Comparison of ENCODE assay signal across 8 mouse cellular contexts in the genomic region with DNA sequence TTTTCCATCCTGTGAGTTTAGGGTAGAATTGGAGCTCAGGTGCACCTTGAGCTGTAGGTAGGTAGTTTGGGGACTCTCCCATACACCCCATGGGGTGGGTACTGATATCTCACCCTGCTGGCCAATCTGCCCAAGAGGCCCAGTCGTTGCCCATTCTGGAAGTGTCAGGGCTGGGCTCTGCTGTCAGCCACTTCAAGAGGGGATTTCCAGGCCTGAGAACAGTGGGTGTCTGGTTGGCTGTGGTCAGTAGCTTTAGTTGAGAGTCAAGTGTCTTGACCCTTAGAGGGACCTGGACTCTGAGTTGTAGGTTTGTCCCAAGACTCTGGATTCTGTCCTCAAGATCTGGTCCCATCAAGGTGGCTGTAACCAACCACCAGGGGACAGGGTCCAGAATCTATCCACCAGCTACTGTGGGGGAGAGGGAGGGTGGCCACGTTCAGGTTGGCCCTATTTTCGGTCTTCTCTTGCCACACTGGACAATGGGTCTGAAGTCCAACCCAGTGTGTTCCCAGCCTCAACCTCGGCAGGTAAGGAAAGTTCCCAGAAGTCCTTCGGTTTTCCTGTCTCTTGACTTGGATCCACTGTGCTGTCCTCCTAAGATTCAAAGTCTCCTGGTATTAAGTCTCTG.
DNase-seq lines count a peak whose midpoint lies in the region; ATAC-seq and TF ChIP-seq lines count a peak whose summit lies in the region.

No protein-coding gene starts in this region.

- peak overlapping the region; percentile 88 for H3K9ac ChIP-seq in hindbrain, embryonic 16.5 days (ENCODE audit: low read depth, low read length)
- H3K9ac ChIP-seq in midbrain, embryonic 11.5 days (ENCODE audit: low read length): peak overlapping the region; percentile 98

- no peak for ATAC-seq in hindbrain, embryonic 16.5 days
- no peak for ATAC-seq in midbrain, embryonic 11.5 days (ENCODE audit: low FRiP score)

- no peaks in the 10 kb centered on the region for H3K9me3 ChIP-seq in hindbrain, embryonic 16.5 days (ENCODE audit: control insufficient read depth, low read length)
- no peaks in the 10 kb centered on the region for H3K9me3 ChIP-seq in midbrain, embryonic 11.5 days (ENCODE audit: control insufficient read depth, low read length)

- intact Hi-C loops in gastrocnemius, adult 2 months (cut with DNase I): loop anchor here (5.0 kb wide), 1 partner anchor 41 kb away; no protein-coding TSS in a partner anchor

- TF ChIP-seq POLR2A in bone marrow, adult 2 months (IDR thresholded peaks at IDR 0.05; ENCODE audit: borderline replicate concordance, control insufficient read depth, low read depth, low read length): no peak

- peak overlapping the region; percentile 95 for H3K4me3 ChIP-seq in gastrocnemius, adult 2 months
- peak overlapping the region; percentile 70 for H3K4me3 ChIP-seq in bone marrow, adult 2 months (replicated peaks; ENCODE audit: control insufficient read depth, low read depth, low read length)
- peak overlapping the region; percentile 83 for H3K4me3 ChIP-seq in hindbrain, embryonic 16.5 days (ENCODE audit: low read length)
- peak overlapping the region; percentile 85 for H3K4me3 ChIP-seq in midbrain, embryonic 11.5 days (ENCODE audit: low read depth, low read length)

- H3K27me3 ChIP-seq in hindbrain, embryonic 16.5 days (replicated peaks; ENCODE audit: control insufficient read depth, insufficient read depth, low read length): no peaks in the 10 kb centered on the region
- peaks cover 33% of the 10 kb centered on the region for H3K27me3 ChIP-seq in midbrain, embryonic 11.5 days (ENCODE audit: control insufficient read depth, insufficient read depth, low read length)

- H3K36me3 ChIP-seq in hindbrain, embryonic 16.5 days (ENCODE audit: control insufficient read depth, insufficient read depth, low read length): no peaks in the 10 kb centered on the region
- no peaks in the 10 kb centered on the region for H3K36me3 ChIP-seq in midbrain, embryonic 11.5 days (ENCODE audit: control insufficient read depth, insufficient read depth, low read length)

- 47% methylated on average over 5 of the region's 5 CpGs for WGBS in bone marrow, adult 2 months
- 66% methylated on average over 5 of the region's 5 CpGs for WGBS in hindbrain, embryonic 16.5 days
- 65% methylated on average over 5 of the region's 5 CpGs for WGBS in midbrain, embryonic 11.5 days

- peak overlapping the region; percentile 94 for H3K4me2 ChIP-seq in hindbrain, embryonic 16.5 days (ENCODE audit: low read length)
- peak overlapping the region; percentile 96 for H3K4me2 ChIP-seq in midbrain, embryonic 11.5 days

- DNase-seq in gastrocnemius, adult 2 months: peak; percentile 17
- no peak for DNase-seq in gastrocnemius, postnatal 10 days
- peak; percentile 82 for DNase-seq in midbrain, embryonic 11.5 days (ENCODE audit: low spot score, missing footprints)
- no peak for DNase-seq in Muller cell, postnatal 12 days (ENCODE audit: inconsistent ontology term)
- DNase-seq in ovary, postnatal 14 days (ENCODE audit: low spot score): no peak
- DNase-seq in ovary, adult 18-20 months (ENCODE audit: low spot score): no peak

- H3K27ac ChIP-seq in gastrocnemius, adult 2 months: peak overlapping the region; percentile 90
- peak overlapping the region; percentile 50; the same call in 1 of the 2 replicates for H3K27ac ChIP-seq in bone marrow, adult 2 months (ENCODE audit: control insufficient read depth, insufficient read depth, low read depth, low read length, poor library complexity)
- H3K27ac ChIP-seq in hindbrain, embryonic 16.5 days (ENCODE audit: low read depth, low read length): no peak overlapping the region
- H3K27ac ChIP-seq in midbrain, embryonic 11.5 days (ENCODE audit: low read depth, low read length): no peak overlapping the region

- peaks cover 1% of the 10 kb centered on the region; the same call in 1 of the 2 replicates for H3K4me1 ChIP-seq in bone marrow, adult 2 months (ENCODE audit: control insufficient read depth, insufficient read depth, low read length)
- peaks cover 62% of the 10 kb centered on the region for H3K4me1 ChIP-seq in hindbrain, embryonic 16.5 days (ENCODE audit: control insufficient read depth, insufficient read depth, low read depth, low read length)
- peaks cover 69% of the 10 kb centered on the region for H3K4me1 ChIP-seq in midbrain, embryonic 11.5 days (ENCODE audit: control insufficient read depth, insufficient read depth, low read length)

- no peak for TF ChIP-seq CTCF in gastrocnemius, adult 2 months (IDR thresholded peaks at IDR 0.05)
- no peak for TF ChIP-seq CTCF in bone marrow, adult 2 months (IDR thresholded peaks at IDR 0.05; ENCODE audit: control insufficient read depth, insufficient read depth, low read length)

Comparison
In these comparisons a context has a peak if more than half of its experiments do, and no peak if none do; other contexts are left out.
1. DNase-seq: peak in gastrocnemius, adult 2 months (single experiment) and midbrain, embryonic 11.5 days (single experiment); none in gastrocnemius, postnatal 10 days (single experiment), Muller cell, postnatal 12 days (single experiment), ovary, postnatal 14 days (single experiment) and ovary, adult 18-20 months (single experiment).
2. H3K27ac ChIP-seq: peak in gastrocnemius, adult 2 months (single experiment) and bone marrow, adult 2 months (single experiment); none in hindbrain, embryonic 16.5 days (single experiment) and midbrain, embryonic 11.5 days (single experiment).
3. Peak in every context shown above with its lines, with median percentiles within 50 percentile points of each other: H3K4me3 ChIP-seq.